Mouse (Mus musculus) thymus, postnatal 0 days (tissue): Measurements from ENCODE around the gene Slc16a11. TPM values are rescaled to one million over a fixed set of nuclear protein-coding genes. Genes with fewer than 3 reads are reported as not detected.

Experiments used
- DNase-seq: peaks from one replicate; pipeline ENCODE4 v3.0.0-alpha.2; 2015; ENCODE audit warnings: low spot score
- polyA plus RNA-seq: library from polyadenylated mRNA; unstranded; fragments of >200 nt; fragmentation: Nextera tagmentation; extraction: Ambion mirVana; gene quantifications from 2 replicates; pipeline ENCODE4 v1.2.1, GENCODE M21; 2015

The Slc16a11 gene
- polyA plus RNA-seq, 1 experiment from 2014 or later, result 1.9 TPM

GRCm38 (mm10) chr11:70200036-70200608 is 12.4 kb upstream of the Slc16a11 start:
- no peak for DNase-seq

GRCm38 (mm10) chr11:70201691-70202090 is 10.9 kb upstream of the Slc16a11 start:
- DNase-seq, result peak; percentile 79

- no peak for DNase-seq
These were observed 5.8 kb upstream of the Slc16a11 start for GRCm38 (mm10) chr11:70206801-70207200.

GRCm38 (mm10) chr11:70207283-70207682 is 5.3 kb upstream of the Slc16a11 start:
- no peak for DNase-seq

GRCm38 (mm10) chr11:70208778-70209388 is 3.7 kb upstream of the Slc16a11 start:
- no peak for DNase-seq

- no peak for DNase-seq
These were observed 1.9 kb upstream of the Slc16a11 start for GRCm38 (mm10) chr11:70210681-70211080.

- no peak for DNase-seq
These were observed 580 bp upstream of the Slc16a11 start for GRCm38 (mm10) chr11:70211972-70212371.

GRCm38 (mm10) chr11:70212896-70213295 is 344 bp downstream of the Slc16a11 start:
- DNase-seq, result peak; percentile 51

- no peak for DNase-seq
These were observed 1.2 kb downstream of the Slc16a11 start for GRCm38 (mm10) chr11:70213736-70214135.

GRCm38 (mm10) chr11:70214191-70214855 is 1.8 kb downstream of the Slc16a11 start:
- DNase-seq, result no peak

GRCm38 (mm10) chr11:70214856-70215209 is 2.3 kb downstream of the Slc16a11 start:
- no peak for DNase-seq

GRCm38 (mm10) chr11:70215301-70215700 is 2.7 kb downstream of the Slc16a11 start:
- DNase-seq, result no peak

- DNase-seq, result no peak
These were observed 3.6 kb downstream of the Slc16a11 start for GRCm38 (mm10) chr11:70216103-70216502.

GRCm38 (mm10) chr11:70218039-70218438 is 5.5 kb downstream of the Slc16a11 start:
- DNase-seq, result no peak

- no peak for DNase-seq
These were observed 6.4 kb downstream of the Slc16a11 start for GRCm38 (mm10) chr11:70218741-70219470.

- DNase-seq, result no peak
These were observed 7.3 kb downstream of the Slc16a11 start for GRCm38 (mm10) chr11:70219873-70220272.

- no peak for DNase-seq
These were observed 7.8 kb downstream of the Slc16a11 start for GRCm38 (mm10) chr11:70220323-70220722.

- peak; percentile 94 for DNase-seq
These were observed 8.4 kb downstream of the Slc16a11 start, which contains the start of gene Slc16a13 for GRCm38 (mm10) chr11:70220731-70221602. TSS of gene Slc16a13 (minus strand) at chr11:70221064.

- DNase-seq, result no peak
These were observed 9.3 kb downstream of the Slc16a11 start for GRCm38 (mm10) chr11:70221603-70222500.

GRCm38 (mm10) chr11:70223724-70224123 is 11.2 kb downstream of the Slc16a11 start:
- DNase-seq, result no peak
